Mouse (Mus musculus) ES-CJ7 (cell line): Measurements from ENCODE around the gene Fuca1.

Experiments
- DNase-seq: peaks from one replicate; pipeline ENCODE4 v3.0.0; 2011; ENCODE audit warnings: low read depth, low spot score

Fuca1 gene

GRCm38 (mm10) chr4:135920304-135921241 lies at the start of gene Fuca1:
Gene Fuca1 (plus strand): TSS chr4:135920735.
- peak; percentile 97 for DNase-seq

- no peak for DNase-seq
These were observed 48.5 kb upstream of the Fuca1 start for GRCm38 (mm10) chr4:135872015-135872414.

DNA sequence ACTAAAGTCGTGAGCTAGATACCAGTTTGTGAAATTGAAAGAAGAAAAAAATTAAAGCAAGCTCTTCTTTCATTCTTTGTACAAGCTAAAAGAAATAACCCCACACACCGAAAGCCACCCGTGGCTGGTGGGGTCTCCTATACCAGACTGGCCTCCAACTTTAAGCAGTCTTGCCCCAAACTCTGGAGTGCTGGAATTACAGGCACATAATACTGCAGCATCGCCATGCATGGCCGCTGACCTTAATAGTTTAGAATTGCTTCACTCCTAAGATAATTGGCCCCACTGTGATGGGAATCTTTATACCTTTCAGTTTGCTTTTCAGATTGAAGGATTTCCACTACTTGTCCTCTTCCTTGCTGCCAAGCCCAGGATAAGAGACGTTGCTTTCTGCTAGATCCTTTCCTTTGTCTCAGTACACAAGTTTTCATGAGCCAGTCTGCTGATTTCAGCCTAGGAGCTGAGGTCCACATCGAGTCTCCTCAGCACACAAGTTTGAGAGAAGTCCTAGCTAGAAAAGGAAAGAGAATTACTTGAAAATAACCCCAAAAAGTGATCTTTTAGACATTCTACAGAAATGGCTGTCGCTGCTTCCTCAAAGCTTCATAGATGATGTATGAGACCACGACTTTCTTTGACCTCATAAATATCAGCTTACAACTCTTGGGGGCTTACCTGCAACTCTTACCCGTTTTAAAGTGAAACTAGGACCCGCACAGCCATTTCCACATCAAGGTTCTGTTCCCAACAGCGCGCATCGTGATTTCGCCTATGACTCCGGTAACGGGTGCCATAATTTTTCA lies 47.7 kb upstream of the Fuca1 start:
- no peak for DNase-seq

DNA sequence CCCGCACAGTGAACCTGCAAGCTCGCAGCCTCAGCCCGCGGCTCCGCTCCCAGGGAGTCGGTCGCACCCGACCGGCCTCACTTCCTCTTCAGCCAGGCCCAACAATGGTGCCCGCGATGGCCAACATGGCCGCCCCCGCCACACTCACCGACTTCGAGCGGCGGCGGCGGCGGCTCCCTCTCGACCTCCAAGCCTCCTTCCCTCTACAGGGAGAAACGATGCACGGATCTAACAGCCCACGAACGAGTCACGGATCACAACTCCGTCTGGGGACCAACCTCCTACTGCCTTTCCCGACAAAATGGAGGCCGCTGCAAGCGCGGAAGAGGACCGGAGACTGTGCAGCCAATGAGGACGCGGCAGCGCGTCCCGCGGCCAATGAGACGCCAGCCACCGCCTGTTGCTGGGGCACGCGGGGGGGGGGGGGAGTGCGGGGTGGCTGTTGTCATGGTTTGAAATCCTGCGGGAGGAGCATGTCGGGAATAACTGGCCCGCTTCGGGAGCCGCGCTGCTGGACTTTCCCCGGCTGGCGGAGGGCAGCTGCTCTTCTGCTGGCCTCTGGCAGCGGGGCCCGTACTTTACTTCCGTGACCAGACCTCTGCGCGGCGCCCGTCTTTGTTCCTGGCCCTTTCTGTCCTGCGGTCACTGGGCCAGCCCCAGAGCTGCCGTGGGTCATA lies 46.9 kb upstream of the Fuca1 start, which contains the start of gene Pnrc2:
Pnrc2 (minus strand) TSS at position 325 of the 677 bp plus-strand sequence.
- peak; percentile 87 for DNase-seq

DNA sequence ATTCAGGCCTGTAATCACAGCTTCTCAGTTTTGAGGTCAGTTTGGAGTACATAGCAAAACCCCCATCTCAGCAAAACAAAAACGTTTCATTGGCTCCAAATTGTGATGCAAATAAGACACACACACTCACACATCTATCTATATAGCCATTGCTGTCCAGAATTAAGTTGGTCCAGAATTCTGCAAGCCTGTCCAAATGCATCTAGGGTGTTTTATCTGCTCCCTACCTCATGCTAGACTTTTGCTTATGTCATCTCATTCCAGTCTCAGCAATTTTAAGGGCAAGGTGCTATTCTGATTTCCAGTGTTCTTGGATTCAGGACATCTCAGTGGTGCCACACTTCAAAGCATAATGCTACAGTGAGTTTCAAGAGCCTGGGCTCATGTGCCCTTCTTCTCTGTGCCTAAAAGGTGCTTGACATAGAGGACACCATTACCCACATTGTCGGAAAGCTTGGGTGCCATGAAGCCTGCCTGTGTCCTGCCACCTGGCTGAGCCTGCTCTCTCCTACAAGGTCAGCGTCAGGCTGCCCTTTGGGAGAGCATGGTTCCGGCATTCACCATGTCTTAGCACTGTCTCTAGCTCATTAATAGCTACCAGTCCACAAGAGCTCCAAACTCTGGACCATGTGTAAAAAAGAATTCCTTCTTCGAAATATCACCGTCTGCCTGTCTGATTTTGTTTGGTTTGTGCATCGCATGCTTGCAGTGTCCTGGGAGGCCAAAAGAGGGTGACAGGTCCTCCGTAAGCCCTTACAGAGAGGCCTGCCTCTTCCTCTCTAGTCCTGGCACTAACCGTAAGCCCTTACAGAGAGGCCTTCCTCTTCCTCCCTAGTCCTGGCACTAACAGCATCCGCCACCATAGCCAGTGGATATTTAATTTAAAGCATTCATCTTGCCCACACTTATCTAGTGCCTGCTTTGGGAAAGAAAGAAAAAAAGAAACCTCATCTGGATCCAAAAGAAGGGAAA lies 45.7 kb upstream of the Fuca1 start:
- no peak for DNase-seq

DNA sequence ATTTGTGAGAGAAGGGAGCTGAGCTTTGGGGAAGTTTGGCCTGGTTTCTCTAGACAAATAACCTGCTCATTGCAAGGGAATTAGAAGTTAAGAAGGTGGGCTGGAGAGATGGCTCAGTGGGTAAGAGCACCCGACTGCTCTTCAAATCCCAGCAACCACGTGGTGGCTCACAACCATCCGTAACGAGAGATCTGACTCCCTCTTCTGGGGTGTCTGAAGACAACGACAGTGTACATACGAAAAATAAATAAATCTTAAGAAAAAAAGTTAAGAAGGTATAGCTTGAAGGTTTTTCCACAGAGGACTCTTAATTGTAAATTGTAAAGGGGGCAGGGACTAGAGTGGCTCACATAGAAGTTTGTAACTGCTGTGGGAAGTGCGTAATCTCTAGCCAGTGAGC lies 45.0 kb upstream of the Fuca1 start:
- DNase-seq, result no peak

DNA sequence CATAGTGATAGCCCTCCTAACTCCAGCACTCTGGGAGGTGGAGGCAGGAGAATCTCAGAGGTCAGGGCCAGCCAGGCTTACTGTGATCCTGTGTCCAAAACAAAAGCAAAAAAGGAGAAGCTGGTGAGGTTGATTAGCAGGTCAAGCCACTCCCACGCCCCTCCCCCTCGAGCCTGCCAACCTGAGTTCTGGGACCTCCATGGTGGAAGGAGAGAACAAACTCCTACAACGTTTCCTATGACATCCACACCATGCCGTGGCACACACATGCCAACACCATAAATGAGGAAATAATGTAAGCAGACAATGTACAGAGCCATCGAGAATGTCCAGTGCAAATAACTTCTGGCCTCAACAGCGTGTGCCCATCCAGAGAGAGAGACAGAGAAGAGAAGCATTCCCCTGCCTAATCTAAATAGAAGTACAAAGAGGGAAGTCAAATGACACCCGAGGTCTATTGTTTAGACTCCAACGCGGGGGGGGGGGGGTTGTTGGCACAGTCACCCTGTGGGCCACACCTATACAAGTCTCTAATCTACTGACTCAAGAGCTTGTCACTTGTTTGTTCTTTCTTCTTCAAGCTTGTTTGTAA lies 44.4 kb upstream of the Fuca1 start:
- DNase-seq, result peak; percentile 50

DNA sequence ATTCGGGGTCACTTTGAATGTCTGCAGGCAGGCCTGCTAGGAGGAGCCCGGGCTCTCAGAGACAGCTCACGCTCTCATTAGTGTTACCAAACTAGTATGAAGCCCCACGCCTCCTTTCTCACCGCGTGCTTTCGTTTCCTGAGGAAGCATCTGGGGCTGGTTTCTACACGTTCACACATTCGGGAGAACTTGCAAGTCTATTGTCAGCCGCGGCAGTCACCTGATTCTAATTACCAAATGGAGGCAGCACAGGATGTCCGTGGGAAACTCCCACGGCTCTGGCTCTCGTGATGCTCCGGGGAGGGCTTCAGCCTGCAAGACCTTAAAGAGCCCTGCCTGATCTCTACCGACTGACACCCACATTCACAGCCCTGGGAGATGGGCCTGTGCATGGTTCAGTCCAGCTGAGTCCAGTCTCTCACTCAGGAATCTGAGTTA lies 43.9 kb upstream of the Fuca1 start:
- DNase-seq, result peak; percentile 81

DNA sequence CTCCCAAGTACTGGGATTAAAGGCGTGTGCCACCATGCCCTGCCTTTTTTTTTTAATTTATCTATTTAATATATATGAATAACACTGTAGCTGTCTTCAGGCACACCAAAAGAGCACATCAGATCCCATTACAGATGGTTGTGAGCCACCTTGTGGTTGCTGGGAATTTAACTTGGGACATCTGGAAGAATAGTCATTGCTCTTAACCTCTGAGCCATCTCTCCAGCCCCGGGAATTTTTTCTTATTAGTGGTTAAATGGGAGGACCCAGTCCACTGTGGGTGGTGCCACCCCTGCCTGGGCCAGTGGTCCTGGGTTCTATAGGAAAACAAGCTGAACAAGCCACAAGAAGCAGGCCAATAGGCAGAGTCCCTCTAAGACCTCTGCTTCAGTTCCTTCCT lies 42.8 kb upstream of the Fuca1 start:
- no peak for DNase-seq

DNA sequence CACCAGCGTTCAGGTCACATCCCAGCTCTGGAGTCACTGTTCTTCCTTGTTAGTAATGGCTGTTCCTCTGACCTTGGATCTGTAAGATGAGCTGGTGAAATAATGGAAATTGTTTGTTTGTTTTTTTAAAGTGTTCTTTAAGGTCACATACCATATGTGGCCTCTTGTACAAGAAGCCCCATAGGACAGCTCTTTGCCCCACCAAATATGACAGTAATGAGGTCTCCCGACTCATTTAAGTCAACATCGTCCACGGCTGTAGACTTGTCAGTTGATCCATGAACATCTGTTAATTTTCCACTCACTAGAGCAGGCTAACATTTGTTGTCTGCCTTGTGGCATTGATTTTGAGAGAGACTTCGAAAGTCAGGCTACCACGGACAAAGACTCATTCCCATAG lies 41.5 kb upstream of the Fuca1 start:
- DNase-seq, result no peak

DNA sequence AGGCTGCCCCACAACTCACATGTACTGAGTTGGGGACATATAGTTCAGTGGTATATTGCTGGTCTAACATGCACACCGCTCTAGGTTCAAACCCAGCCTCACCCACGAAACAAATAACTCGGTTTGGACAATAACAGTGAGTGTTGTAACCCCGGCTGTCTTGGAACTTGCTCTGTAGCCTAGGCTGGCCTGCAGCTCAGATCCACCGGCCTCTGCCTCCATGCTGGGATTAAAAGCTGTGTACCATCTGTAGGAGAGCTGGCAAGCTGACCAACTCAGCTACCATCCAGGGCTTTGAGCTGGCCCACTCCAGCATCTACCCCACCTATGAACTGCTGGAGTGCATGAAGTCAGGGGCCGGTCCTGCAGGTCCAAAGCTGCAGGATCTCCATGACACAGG lies 40.5 kb upstream of the Fuca1 start:
- DNase-seq, result no peak

- DNase-seq, result no peak
These were observed 40.0 kb upstream of the Fuca1 start for GRCm38 (mm10) chr4:135880576-135880975.

DNA sequence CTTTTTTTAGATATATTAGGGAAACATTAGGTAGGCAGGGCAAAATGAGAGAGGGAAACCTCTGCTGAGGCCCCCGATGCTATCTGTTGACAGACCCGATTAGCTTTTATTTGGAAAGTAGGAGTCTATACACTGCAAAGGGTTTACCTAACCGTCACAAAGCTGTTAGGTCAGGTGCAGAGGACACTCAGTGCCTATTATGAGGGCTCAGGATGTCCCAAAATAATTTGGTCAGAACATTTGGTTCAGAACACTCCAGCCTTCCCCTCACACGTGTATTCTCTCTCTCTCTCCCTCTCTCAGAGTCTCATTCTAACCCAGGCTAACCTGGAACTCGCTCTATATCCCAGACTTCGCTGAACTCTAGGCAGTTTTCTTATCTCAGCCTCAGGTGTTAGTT lies 38.5 kb upstream of the Fuca1 start:
- DNase-seq, result no peak

- DNase-seq, result no peak
These were observed 37.1 kb upstream of the Fuca1 start for GRCm38 (mm10) chr4:135883401-135883851.

DNA sequence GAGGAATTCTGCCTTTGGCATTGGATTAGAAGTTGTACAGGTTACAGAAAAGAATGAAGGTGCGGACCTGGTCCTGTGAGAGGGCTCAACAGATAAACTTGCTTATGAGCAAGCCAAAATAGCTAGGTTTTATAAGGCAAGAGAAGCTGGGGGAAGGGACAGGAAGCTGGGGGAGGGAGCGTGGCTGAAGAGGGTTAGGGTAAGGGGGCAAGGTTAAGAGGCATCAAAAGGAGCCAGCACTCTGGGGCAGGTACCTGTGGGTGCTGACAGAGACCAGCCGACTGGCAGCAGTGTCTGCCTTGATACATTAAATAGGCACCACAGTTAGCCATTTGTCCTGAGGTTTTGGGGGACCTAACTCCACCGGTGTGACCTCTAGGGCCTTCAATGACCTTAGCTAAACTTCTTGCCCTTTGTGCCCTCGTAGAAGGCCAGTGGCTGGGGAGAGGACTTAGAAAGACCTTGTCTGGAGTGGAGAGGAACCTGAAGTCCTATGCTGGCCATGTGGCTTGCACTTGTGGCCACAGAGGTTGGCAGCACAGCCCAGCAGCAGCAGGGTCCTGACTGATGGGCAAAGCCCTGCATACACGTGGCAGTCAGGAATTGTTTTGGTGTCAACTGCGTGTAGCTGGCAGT lies 36.5 kb upstream of the Fuca1 start:
- no peak for DNase-seq

DNA sequence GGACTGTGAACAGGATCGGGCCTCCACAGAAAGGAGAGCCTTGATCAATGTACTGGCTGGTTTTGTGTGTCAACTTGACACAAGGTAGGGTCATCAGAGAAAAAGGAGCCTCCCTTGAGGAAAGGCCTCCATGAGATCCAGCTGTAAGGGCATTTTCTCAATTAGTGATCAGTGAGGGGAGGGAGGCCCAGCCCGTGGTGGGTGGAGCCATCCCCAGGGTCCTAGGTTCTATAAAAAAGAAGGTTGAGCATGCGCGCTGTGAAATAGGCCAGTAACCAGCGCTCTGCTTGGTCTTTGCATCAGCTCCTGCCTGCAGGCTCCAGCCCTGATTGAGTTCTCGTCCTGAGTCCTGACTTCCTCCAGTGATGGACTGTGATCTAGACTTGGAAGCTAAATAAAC lies 36.0 kb upstream of the Fuca1 start:
- DNase-seq, result no peak

DNA sequence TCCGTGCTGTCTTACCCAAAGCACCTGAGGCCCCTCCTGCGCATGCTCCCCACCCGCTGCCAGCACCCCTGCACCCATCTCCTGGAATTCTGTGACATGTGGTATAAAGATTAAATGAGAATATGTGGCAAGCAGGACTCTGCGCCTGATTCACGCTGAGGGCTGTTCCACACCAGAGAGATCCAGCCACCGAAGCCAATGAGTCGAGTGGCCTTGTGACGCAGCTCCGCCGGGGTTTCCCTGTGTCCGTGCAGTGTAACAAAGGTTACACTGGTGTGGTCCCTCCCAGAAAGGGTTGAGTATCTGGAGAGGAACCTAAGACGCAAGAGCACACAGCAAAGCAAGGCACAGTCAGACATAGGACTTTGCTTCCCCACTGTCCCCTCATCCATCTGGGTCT lies 34.9 kb upstream of the Fuca1 start:
- DNase-seq, result no peak

GRCm38 (mm10) chr4:135886184-135886583 lies 34.4 kb upstream of the Fuca1 start:
- no peak for DNase-seq

DNA sequence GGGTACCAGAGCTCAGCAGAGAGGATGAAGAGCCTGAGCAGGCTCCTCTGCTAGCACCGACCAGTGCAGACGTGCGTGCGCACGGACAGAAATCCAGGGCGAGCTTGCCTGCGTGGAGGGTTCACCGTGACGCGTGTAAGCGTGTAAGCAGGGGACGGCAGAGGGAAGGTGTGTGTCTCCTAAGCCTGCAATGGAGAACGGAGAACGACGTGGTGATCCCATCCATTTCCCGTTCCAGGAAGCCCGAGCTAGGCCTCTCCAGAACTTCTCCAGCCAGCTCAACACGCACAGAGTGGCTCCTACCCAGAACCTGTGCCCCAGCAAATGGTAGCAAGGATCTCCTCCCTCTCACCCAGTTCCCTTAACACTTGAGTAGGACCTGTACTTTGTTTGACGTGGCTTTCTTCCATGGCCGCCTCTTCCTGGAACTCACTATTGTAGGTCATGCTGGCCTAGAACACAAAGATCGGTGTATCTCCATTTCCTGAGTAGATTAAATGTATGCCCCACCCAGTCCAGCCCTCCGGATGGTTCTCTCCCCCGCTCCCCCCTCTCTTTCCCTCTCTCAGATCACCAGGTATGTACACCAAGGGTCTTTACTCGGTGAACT lies 32.0 kb upstream of the Fuca1 start:
- DNase-seq, result peak; percentile 29
